Mouse (Mus musculus): ENCODE data around the gene Ice1.
A peak's percentile ranks its signal among the peaks of the same experiment; 100 is the strongest.

The Ice1 gene

GRCm38 (mm10) chr13:70637282-70637661 lies at the start of gene Ice1:
TSS of gene Ice1 (minus strand) at chr13:70637634.
- no peak for DNase-seq (ENCODE audit: low spot score)

GRCm38 (mm10) chr13:70685825-70686224 lies 48.4 kb upstream of the Ice1 start:
- no peak for DNase-seq (ENCODE audit: low spot score)

GRCm38 (mm10) chr13:70684976-70685609 lies 47.7 kb upstream of the Ice1 start:
- no peak for DNase-seq (ENCODE audit: low spot score)

GRCm38 (mm10) chr13:70681411-70682183 lies 44.2 kb upstream of the Ice1 start:
- DNase-seq (ENCODE audit: low spot score): no peak

GRCm38 (mm10) chr13:70680316-70680715 lies 42.9 kb upstream of the Ice1 start:
- DNase-seq (ENCODE audit: low spot score): no peak

GRCm38 (mm10) chr13:70677689-70678088 lies 40.3 kb upstream of the Ice1 start:
- no peak for DNase-seq (ENCODE audit: low spot score)

- DNase-seq (ENCODE audit: low spot score): no peak
These were observed 39.1 kb upstream of the Ice1 start for GRCm38 (mm10) chr13:70676243-70677183.

GRCm38 (mm10) chr13:70674998-70675397 lies 37.6 kb upstream of the Ice1 start:
- DNase-seq (ENCODE audit: low spot score): no peak

GRCm38 (mm10) chr13:70670080-70670479 lies 32.6 kb upstream of the Ice1 start:
- no peak for DNase-seq (ENCODE audit: low spot score)

GRCm38 (mm10) chr13:70659715-70660114 lies 22.3 kb upstream of the Ice1 start:
- no peak for DNase-seq (ENCODE audit: low spot score)

GRCm38 (mm10) chr13:70656741-70657140 lies 19.3 kb upstream of the Ice1 start:
- DNase-seq (ENCODE audit: low spot score): no peak

- no peak for DNase-seq (ENCODE audit: low spot score)
These were observed 18.9 kb upstream of the Ice1 start for GRCm38 (mm10) chr13:70656329-70656728.

- DNase-seq (ENCODE audit: low spot score): no peak
These were observed 18.1 kb upstream of the Ice1 start for GRCm38 (mm10) chr13:70655570-70655969.

GRCm38 (mm10) chr13:70654091-70654770 lies 16.8 kb upstream of the Ice1 start:
- DNase-seq (ENCODE audit: low spot score): no peak

GRCm38 (mm10) chr13:70653457-70653856 lies 16.0 kb upstream of the Ice1 start:
- DNase-seq (ENCODE audit: low spot score): no peak

GRCm38 (mm10) chr13:70650011-70650436 lies 12.6 kb upstream of the Ice1 start:
- DNase-seq (ENCODE audit: low spot score): no peak

- DNase-seq (ENCODE audit: low spot score): no peak
These were observed 8.6 kb upstream of the Ice1 start for GRCm38 (mm10) chr13:70645968-70646505.

- no peak for DNase-seq (ENCODE audit: low spot score)
These were observed 6.6 kb upstream of the Ice1 start for GRCm38 (mm10) chr13:70644083-70644462.

GRCm38 (mm10) chr13:70643408-70644082 lies 6.1 kb upstream of the Ice1 start:
- peak; percentile 32 for DNase-seq (ENCODE audit: low spot score)

- no peak for DNase-seq (ENCODE audit: low spot score)
These were observed 4.5 kb upstream of the Ice1 start for GRCm38 (mm10) chr13:70641941-70642340.

- DNase-seq (ENCODE audit: low spot score): no peak
These were observed 3.9 kb upstream of the Ice1 start for GRCm38 (mm10) chr13:70641381-70641780.
